Mouse (Mus musculus): ENCODE measurements at regions not wholly inside any gene's neighbourhood (a gene's known extent, or its start where the extent isn't known, plus 50 kb on each side); places are given as distances from the start of the nearest gene placed in this dataset.
"Not testable (repeated sequence)": the region's sequence is repeated elsewhere in the genome, so short reads cannot be mapped to it uniquely, and the experiment has no call there.

- H3K4me1 ChIP-seq; H3K36me3 ChIP-seq; H3K4me3 ChIP-seq; H3K27me3 ChIP-seq; H3K4me2 ChIP-seq (replicated peaks); H3K9me3 ChIP-seq; ATAC-seq (replicated peaks); H3K27ac ChIP-seq (replicated peaks); H3K9ac ChIP-seq (replicated peaks): not testable (repeated sequence)
- 11% methylated on average over 6 of the region's 6 CpGs for WGBS
Measured at GRCm38 (mm10) chr12:67620137-67620910, 398.0 kb upstream of the Mdga2 start.

GRCm38 (mm10) chr12:67618252-67618651, 395.9 kb upstream of the Mdga2 start:
- H3K4me1 ChIP-seq = peaks cover 6% of the 10 kb centered on the region; the same call in 1 of the 2 replicates
- no peaks in the 10 kb centered on the region for H3K27me3 ChIP-seq
- H3K9ac ChIP-seq (replicated peaks) = no peak overlapping the region
- WGBS = 40% methylated on average over 6 of the region's 6 CpGs
- ATAC-seq (replicated peaks) = peak; percentile 86
- H3K36me3 ChIP-seq = no peaks in the 10 kb centered on the region
- no peak overlapping the region for H3K27ac ChIP-seq (replicated peaks)
- H3K9me3 ChIP-seq = no peaks in the 10 kb centered on the region
- no peak overlapping the region for H3K4me3 ChIP-seq
- H3K4me2 ChIP-seq (replicated peaks) = no peak overlapping the region

DNA sequence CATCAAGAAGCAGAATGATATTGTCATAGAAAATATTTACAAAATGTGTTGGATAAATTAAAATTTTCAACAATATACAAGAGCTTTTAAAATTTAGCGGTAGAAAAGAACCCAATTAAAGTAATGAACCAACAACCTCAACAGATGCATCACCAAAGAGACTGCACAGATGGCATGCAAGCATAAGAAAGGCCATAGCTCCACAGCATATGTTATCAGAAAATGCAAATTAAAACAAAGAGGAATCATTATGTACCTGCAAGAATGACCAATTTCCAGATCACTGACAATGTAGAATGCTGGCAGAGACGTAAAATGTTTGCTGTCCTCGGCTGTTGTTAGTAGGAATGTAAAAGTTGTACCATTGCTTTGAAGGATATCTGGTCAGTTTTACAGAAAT, 376.6 kb upstream of the Mdga2 start:
- no peaks in the 10 kb centered on the region for H3K27me3 ChIP-seq
- ATAC-seq (replicated peaks) = 0 out of 2 replicates have a peak, but pooled peaks have one; percentile 55
- WGBS = 48% methylated on average over 3 of the region's 3 CpGs

More for the DNA sequence above, 376.6 kb upstream of the Mdga2 start:
- Histone ChIP-seq H3K4me1 (no peaks in the 10 kb centered on the region), H3K4me2 (replicated peaks) (no peak overlapping the region), H3K4me3 (no peak overlapping the region), H3K9ac (replicated peaks) (no peak overlapping the region), H3K36me3 (no peaks in the 10 kb centered on the region), H3K9me3 (no peaks in the 10 kb centered on the region), H3K27ac (replicated peaks) (no peak overlapping the region)

All from forebrain, embryonic 15.5 days (tissue).